Mouse (Mus musculus): ENCODE results near the gene Olfr552.
"Not testable (repeated sequence)": the region's sequence is repeated elsewhere in the genome, so short reads cannot be mapped to it uniquely, and the experiment has no call there.

Olfr552 gene

DNA sequence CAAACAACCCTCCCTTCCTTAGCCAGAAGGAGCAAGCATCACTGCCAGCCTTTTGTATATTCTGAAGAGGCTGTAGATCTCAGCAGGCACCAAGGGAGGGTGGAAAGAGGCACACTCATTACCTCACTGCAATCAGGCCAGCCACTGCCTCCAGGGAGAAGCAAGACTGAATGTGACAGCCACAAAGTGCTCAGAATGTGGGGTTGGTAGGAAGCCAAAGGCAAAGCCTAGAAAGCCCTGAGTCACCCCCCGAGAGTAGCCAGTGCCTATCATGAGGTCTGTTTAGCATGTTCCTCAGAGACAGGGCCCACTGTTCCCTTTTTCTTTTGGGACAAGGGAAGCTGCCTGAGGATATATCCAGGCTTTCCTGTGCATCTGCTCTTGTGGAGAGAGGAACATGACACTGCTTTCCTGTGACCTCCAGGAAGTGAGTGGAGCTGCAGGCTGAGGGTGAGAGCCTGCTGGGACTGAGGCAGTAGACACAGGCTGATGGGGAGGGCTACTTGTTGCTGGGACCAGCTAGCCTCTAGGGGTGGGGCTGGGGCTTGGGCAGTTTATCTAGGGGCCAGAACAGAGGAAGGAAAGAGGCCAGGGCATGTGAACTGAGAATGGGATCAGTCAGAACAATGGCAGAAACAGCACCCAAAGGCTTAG lies at the start of gene Olfr552:
TSS of gene Olfr552 (plus strand) at position 393 of the 654 bp plus-strand sequence.
- no peak for DNase-seq (ENCODE audit: extremely low spot score, low read depth, low spot score)

DNA sequence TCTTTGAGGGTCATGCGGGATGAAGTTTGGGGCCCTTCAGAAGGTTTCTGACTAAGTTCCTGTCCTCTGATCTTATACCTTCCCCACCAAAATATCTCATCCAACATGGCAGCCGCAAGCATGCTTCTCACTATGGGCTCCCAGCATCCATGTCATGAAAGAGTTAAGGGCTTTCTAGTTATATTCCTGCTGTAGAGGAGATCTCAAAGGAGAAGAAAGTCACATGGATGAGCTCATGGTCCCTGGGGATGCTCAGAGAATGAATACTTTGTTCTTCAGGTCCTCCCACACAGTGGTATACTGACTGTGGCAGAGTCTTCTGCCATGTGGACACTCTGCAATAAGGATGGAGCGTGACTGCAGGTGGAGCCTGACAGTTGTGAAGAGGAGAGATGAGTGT lies 48.0 kb upstream of the Olfr552 start, which contains the start of gene Olfr549:
TSS of gene Olfr549 (plus strand) at position 301 of the 400 bp plus-strand sequence.
- no peak for DNase-seq (ENCODE audit: extremely low spot score, low read depth, low spot score)

DNA sequence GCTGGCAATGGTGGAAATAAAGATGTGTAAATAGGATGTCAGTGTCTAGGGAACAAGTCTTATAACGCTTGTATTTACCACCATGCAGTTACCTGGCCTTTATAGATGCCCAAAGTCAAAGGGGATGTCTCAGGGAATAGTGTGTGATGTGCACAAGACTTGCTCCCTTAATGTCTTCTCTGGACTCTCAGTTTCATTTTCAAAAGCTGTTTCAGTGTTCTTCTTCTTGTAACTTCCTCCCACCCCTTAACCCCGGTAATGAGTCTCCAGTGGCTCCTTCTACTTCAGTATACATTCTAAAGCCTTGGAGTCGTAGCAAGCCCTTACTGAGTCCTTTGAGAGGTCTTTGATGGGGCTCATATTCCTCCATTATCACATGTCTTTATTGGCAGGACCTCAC lies 44.3 kb upstream of the Olfr552 start:
- no peak for DNase-seq (ENCODE audit: extremely low spot score, low read depth, low spot score)

DNA sequence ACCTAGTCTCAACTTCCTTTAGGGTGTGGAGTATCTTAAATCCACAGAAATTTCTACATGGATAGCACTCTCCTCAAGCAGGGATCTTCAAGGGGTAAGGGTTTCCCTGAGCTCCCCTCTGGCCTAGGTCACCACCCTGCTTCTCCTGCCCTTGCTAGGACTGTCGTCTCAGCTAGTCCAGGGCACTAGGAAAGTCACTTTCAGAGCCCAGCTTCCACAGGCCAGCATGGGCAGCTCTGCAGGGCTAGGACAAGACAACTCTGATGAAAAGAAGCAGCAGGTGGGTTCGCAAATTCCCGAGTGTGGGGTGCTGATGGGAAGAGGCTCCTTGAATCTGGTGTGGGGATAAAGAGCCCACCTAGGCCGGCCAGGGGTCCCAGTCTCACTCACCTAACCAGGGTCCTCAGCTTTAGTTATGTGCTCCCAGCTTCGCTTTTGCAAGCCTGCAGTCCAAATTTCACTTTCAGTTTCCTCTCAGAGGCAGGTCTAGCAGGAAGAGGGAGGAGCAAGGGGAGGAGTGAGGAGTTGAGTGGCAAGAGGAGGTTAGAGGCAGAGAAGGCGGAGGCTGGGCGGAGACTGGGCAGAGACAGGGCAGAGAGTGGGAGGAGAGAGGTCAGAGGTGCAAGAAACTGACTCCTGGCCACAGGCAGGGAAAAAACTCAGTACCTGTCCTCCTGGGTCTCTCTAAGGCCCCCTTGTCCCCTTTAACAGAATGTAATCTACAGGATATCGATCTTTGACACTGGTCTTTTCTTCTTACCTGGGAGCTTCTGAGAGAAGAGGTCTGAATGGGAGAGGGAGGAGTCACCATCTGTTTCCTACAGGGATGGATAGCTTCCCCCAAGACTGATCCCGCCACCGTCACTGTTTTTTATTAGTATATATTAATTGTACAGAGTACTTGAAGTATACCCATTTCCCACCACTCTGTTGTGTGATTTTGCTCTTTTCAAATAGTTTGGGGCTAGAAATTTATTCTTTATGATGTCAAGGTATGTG lies 32.3 kb upstream of the Olfr552 start, which contains the start of gene Trim21:
TSS of gene Trim21 (minus strand) at position 488 of the 999 bp plus-strand sequence.
- DNase-seq (ENCODE audit: extremely low spot score, low read depth, low spot score), result peak; percentile 39

DNA sequence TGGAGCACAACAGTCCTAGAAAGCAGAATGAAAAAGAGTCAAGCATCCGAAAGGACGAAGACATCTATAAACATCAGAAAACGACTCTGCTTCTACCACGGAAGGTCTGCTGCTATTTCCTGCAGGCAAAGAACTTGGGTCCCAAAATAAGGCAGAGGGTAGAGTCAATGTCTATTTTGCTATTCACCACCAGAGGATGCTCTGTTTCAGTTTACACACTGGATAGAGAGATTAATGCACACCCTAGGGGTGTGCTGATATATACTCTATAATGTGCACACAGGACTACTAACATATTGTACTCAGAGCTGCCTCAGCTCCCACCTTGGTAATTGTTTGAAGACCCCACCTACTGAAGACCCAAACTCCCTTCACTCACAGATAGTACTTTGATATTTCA lies 31.4 kb upstream of the Olfr552 start:
- no peak for DNase-seq (ENCODE audit: extremely low spot score, low read depth, low spot score)

DNA sequence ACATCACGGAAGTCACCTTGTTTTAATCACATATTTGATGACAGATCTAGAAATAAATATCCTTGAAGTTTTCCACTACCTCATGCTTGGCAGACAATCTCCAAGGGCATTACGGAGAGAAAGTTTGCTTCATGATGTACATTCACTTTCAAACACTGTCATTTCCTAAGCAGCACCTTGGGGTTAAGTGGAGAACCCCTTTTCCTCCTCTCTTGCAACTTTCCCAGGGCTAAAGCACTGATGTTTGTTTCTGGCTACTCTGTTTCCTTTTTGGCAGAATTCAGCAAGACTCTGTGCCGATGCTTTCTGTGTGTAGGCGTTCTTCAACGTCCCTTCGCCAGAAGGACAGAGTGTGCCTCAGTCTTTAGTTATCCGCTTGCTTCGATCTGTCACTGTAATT lies 26.4 kb upstream of the Olfr552 start, which contains the start of gene Olfr550:
TSS of gene Olfr550 (plus strand) at position 301 of the 400 bp plus-strand sequence.
- DNase-seq (ENCODE audit: extremely low spot score, low read depth, low spot score), result no peak

DNA sequence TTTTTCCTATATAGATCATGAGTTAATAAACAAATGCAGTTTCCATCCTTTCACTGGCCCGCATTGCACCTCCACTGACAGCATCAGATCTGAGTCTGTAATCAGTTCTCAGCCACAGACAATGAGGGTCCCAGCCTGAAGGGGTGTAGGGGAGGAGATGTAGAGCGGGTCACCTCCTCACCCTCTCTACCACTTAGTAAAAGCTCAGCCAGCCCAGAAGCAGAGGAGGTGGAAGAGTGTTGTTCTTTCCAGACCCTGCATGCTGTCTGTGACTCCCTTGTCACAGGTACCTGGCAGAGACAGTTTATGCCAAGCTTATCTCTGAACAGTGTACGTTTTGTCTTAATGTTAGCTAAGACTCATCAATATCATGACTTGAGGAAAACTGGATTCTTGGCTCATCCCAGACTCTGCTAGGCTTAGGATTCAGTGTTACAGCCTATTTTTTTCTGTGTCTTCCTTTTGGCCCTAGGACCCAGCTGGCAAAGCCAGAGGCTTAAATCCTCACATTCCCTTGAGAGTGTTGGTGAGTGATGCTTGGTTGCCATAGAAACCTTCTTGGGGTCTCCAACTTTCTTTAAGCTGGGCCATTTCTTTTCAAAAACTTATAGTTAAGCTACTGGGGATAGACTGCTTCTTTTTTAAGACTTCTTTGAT lies 24.3 kb upstream of the Olfr552 start:
- DNase-seq (ENCODE audit: extremely low spot score, low read depth, low spot score), result no peak

DNA sequence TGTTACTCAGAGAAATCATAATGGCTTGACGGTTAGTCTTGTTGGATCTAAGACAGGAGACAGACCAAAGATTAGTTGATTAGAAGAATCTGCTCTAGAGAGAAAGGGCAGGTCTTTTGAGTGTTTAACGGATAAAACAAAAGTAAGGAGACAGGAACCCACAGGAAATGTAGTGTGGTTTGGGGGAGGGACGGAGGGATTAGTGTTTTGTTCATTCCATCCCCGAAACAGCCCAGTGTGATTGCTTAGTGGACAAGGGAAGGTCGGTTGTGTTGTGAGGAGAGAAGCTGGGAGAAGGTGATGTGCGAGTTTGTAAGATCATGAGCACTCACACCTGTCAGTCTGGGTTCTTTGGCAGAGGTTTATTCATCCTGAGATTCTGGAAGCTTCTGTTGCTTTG lies 21.6 kb upstream of the Olfr552 start:
- no peak for DNase-seq (ENCODE audit: extremely low spot score, low read depth, low spot score)

DNA sequence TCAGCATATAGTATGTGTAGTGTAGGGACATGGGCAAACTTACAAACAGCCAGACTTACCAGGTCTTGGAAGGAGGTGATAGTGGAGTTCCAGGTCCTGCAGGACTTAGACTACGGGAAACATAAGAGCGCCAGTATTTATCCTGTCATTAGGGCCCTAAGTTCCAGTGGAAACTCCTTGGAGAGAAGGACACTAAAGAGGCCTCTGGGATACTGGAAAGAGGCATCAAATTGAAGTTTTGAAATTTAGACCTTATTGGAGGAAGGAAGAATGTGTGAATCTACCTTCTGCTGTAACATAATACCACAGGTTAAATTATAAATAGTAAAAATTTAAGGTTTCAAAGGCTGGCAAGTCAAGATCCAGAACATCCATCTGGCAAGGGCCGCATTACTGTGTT lies 5.8 kb upstream of the Olfr552 start, which contains the start of gene Olfr551:
TSS of gene Olfr551 (minus strand) at position 101 of the 400 bp plus-strand sequence.
- no peak for DNase-seq (ENCODE audit: extremely low spot score, low read depth, low spot score)

DNA sequence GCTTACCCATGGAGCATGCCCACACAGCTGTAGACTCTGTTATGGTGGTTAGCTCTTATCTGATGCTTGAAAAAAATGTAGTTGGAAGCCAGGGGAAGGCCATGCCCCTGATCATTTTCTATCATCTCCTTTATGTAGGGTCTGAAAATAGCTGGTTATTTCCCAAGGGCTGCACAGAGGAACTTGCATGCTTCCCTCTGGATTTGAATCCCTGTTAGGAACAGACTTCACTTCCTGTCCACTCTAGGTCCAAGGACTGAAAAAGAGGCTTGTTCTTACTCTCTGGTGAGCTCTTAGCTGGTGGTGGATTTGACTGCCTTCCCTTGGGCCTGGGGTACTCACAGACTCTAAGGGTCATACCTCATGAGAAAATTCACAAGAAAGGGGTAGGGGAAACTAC lies 20.5 kb downstream of the Olfr552 start, which contains the start of gene Olfr553:
TSS of gene Olfr553 (minus strand) at position 101 of the 400 bp plus-strand sequence.
- no peak for DNase-seq (ENCODE audit: extremely low spot score, low read depth, low spot score)

DNA sequence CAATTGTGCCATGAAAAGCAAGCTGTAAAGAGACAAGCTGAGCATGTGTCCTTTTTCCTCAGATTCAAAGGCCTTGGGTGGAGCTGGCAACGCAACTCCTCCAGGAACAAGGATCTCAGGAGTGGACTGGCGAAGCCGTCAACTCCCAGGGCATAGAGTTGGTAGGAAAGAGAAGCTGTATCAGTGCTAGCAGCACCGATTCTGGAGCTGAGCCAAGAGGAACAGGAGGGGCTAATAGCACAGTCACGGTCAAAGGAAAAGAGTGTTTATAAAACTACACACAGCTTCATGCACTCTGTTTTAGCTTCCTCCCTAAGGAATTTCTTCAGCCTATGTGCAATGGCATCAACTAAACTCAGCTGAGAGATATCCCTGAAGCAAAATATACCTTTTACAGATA lies 22.0 kb downstream of the Olfr552 start:
- DNase-seq (ENCODE audit: extremely low spot score, low read depth, low spot score), result no peak

DNA sequence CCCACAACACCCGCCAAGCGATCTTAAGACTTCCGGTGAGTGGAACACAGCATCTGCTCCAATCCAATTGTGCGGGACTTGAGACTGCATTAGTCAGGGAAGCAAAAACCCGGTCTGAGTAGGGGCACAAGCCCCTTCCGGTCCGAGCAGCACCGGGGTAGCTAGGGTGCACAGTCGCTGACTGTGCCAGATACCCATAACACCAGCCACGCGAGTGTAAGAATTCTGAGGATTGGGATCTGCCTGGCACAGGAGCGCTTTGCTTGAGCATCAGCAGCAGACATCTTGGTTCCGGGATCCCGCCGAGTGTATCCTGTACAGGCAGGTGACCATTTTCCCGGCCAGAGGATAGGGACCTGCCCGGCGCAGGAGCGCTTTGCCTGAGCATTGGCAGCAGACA lies 22.8 kb downstream of the Olfr552 start:
- not testable (repeated sequence) for DNase-seq (ENCODE audit: extremely low spot score, low read depth, low spot score)

DNA sequence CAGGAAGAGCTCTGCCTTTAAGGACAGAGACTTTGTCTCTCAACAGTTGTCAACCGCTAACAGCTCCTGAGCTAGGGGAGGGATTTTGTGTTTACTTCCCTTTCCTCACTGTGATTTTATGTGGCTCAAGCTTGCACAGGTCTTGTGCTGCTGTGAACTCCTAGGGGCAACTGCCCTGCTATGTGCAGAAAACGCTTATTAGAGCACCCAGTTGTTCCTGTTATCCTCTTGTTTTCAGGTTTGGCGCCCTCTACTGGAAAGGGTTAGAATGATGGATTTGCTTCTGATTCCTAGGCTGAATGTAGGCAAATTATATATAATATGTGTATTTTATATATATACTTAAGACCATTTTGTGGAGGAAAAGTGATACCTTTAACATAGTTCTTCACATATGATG lies 39.1 kb downstream of the Olfr552 start:
- no peak for DNase-seq (ENCODE audit: extremely low spot score, low read depth, low spot score)

DNA sequence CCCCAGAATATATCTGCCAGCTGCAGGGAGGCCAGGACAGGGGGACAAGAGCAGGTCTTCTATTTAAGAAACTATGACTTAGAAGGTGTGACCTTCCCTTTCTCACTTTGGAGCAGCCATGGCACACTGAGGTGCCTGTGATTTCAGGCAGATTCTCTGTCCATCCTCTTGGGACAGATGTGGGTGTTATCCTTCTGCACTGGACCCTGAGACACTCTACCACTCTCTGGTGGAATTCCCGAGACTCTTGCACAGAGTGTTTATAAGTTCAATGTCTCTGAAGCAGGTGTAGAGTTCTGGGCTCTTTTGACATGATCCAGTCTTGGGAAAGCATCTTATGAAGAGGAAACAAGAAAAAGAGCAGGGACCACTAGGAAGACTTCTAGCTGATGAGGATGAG lies 40.6 kb downstream of the Olfr552 start, which contains the start of gene Olfr554:
TSS of gene Olfr554 (plus strand) at position 301 of the 400 bp plus-strand sequence.
- no peak for DNase-seq (ENCODE audit: extremely low spot score, low read depth, low spot score)

DNA sequence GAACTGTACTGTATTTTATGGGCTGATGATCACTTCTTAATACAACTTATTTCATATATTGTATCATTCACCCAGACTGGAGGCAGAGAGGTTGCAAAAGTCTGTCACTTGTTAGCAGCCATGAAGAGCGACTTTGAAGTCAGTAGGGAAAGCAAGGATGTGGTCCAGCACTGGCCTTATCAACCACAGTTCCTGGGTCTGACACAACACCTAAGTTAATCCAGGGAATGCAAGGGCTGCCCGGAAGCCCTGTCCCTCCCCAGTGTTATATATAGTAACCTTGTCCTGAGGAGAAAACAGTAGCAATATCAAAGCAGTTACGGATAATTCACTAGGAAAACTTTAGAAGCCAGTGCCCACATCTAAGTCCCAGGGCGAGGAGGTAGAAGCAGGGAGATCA lies 47.4 kb downstream of the Olfr552 start:
- DNase-seq (ENCODE audit: extremely low spot score, low read depth, low spot score), result not testable (repeated sequence)

Data from hindlimb bud, embryonic 11.5 days (tissue).